Mouse (Mus musculus) right cerebral cortex, adult 2 months (tissue): ENCODE results near the gene Scamp2.

Experiments used
- DNase-seq, 2 experiments: peaks; one replicate each; pipeline ENCODE4 v3.0.0; 2021 to 2022; ENCODE audit warnings: low spot score in 2 of 2

The Scamp2 gene

GRCm38 (mm10) chr9:57560861-57561710, at the start of gene Scamp2:
Gene Scamp2 (plus strand): TSS chr9:57560943.
- DNase-seq: peak; percentile 94 to 97

GRCm38 (mm10) chr9:57517113-57517512, 43.6 kb upstream of the Scamp2 start:
- peak; percentile 73 to 77 for DNase-seq

- DNase-seq: no peak
These were observed 40.2 kb upstream of the Scamp2 start for GRCm38 (mm10) chr9:57520375-57521055.

GRCm38 (mm10) chr9:57521056-57521911, 39.5 kb upstream of the Scamp2 start, which contains the start of gene Cox5a:
Gene Cox5a (plus strand): TSS chr9:57521274.
- peak; percentile 92 to 94 for DNase-seq

GRCm38 (mm10) chr9:57522114-57522860, 38.5 kb upstream of the Scamp2 start:
- no peak for DNase-seq

- DNase-seq: no peak
These were observed 37.9 kb upstream of the Scamp2 start for GRCm38 (mm10) chr9:57522861-57523246.

GRCm38 (mm10) chr9:57523754-57524153, 37.0 kb upstream of the Scamp2 start:
- no peak for DNase-seq

GRCm38 (mm10) chr9:57524439-57524838, 36.3 kb upstream of the Scamp2 start:
- DNase-seq: no peak

- DNase-seq: no peak
These were observed 35.2 kb upstream of the Scamp2 start for GRCm38 (mm10) chr9:57525516-57525915.

- DNase-seq: no peak
These were observed 34.3 kb upstream of the Scamp2 start for GRCm38 (mm10) chr9:57526435-57526834.

GRCm38 (mm10) chr9:57531946-57532345, 28.8 kb upstream of the Scamp2 start:
- no peak for DNase-seq

GRCm38 (mm10) chr9:57536362-57536761, 24.4 kb upstream of the Scamp2 start:
- DNase-seq: no peak

- DNase-seq: peak; percentile 92
These were observed 23.6 kb upstream of the Scamp2 start, which contains the start of gene Fam219b for GRCm38 (mm10) chr9:57537044-57537727. Gene Fam219b (plus strand): TSS chr9:57537528.

GRCm38 (mm10) chr9:57537728-57538181, 23.0 kb upstream of the Scamp2 start:
- DNase-seq: no peak

- no peak for DNase-seq
These were observed 21.2 kb upstream of the Scamp2 start for GRCm38 (mm10) chr9:57539550-57539949.

- peak in 1 of 2 experiments; percentile 62 for DNase-seq
These were observed 19.4 kb upstream of the Scamp2 start for GRCm38 (mm10) chr9:57541312-57541711.

- DNase-seq: no peak
These were observed 16.8 kb upstream of the Scamp2 start for GRCm38 (mm10) chr9:57543951-57544350.

- DNase-seq: no peak
These were observed 13.5 kb upstream of the Scamp2 start for GRCm38 (mm10) chr9:57547287-57547686.

GRCm38 (mm10) chr9:57547869-57548268, 12.9 kb upstream of the Scamp2 start:
- DNase-seq: no peak

GRCm38 (mm10) chr9:57549186-57549585, 11.6 kb upstream of the Scamp2 start:
- DNase-seq: no peak
